ENCODE assay signal across 21 mouse cellular contexts in the genomic region with DNA sequence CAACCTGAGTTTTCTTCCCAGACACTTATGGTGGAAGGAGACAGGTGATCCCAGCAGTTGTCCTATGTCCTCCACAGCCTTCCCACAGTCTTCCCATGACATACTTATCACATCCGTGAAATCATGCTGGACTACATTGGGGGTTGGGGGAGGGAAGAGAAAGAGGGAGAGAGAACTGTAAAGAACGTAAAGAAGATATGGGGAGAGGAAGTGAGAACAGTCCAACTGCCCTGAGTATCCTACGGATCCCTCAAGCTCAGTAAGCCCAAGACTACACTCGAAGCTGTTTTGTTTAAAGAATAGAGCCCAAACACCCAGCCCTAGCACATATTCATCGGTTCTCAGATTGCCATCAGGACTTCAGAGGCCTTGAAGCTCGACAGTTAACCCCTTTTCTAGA. TPM values are rescaled to one million over a fixed set of nuclear protein-coding genes. Genes with fewer than 3 reads are reported as not detected.
A peak's percentile ranks its signal among the peaks of the same experiment; 100 is the strongest.
DNase-seq lines count a peak whose midpoint lies in the region; ATAC-seq and TF ChIP-seq lines count a peak whose summit lies in the region.
"Had no signal": no experiment of that assay in that cellular context is flagged by ENCODE, and none has a peak within 500 bp of the region (broad histone marks: within the 10 kb centered on the region; RNA-seq: fewer than 3 reads in every experiment).

No protein-coding gene starts in this region.

- in situ Hi-C loops in CH12.LX (cut with MboI; ENCODE audit: low pct_ligation_motif_present, low pct_unique_long_range_greater_than_20kb, low sequenced_read_pairs) = no loop called here

- TF ChIP-seq POLR2A in CH12.LX (IDR thresholded peaks at IDR 0.05; ENCODE audit: low read depth, low read length) = no peak
- TF ChIP-seq POLR2A in bone marrow macrophage, adult 2 months (IDR thresholded peaks at IDR 0.05; ENCODE audit: borderline replicate concordance, low read depth, low read length) = no peak

- H3K9me3 ChIP-seq in heart, postnatal 0 days (replicated peaks; ENCODE audit: control insufficient read depth, low read length) = no peaks in the 10 kb centered on the region
- no peaks in the 10 kb centered on the region for H3K9me3 ChIP-seq in CH12.LX (replicated peaks; ENCODE audit: low read length)
- H3K9me3 ChIP-seq: embryonic facial prominence, embryonic 10.5 days; heart, embryonic 13.5 days; hindbrain, embryonic 10.5 days had no signal

- DNase-seq in heart, postnatal 0 days (ENCODE audit: low spot score) = peak; percentile 3
- no peak for DNase-seq in heart, adult 9 months (ENCODE audit: low spot score in 2 of 2)
- DNase-seq in CH12.LX (ENCODE audit: extremely low read depth) = no peak
- no peak for DNase-seq in lung, postnatal 36 days
- no peak for DNase-seq in retina, embryonic 14.5 days (ENCODE audit: low spot score)
- DNase-seq: adrenal gland, postnatal 10 days; gastrocnemius, adult 2 months; gastrocnemius, postnatal 25 days had no signal

- H3K9ac ChIP-seq in heart, postnatal 0 days (replicated peaks; ENCODE audit: low read depth, low read length) = no peak overlapping the region
- H3K9ac ChIP-seq in CH12.LX (ENCODE audit: insufficient read depth, low read depth) = peak overlapping the region; percentile 59
- H3K9ac ChIP-seq: heart, embryonic 13.5 days; hindbrain, embryonic 14.5 days had no signal

- H3K36me3 ChIP-seq in heart, postnatal 0 days (replicated peaks; ENCODE audit: control insufficient read depth, insufficient read depth, low read length) = peaks cover 18% of the 10 kb centered on the region; the same call in 1 of the 2 replicates
- H3K36me3 ChIP-seq in CH12.LX (replicated peaks in 1 of 2; ENCODE audit: control insufficient read depth in 1 of 2, insufficient read depth in 1 of 2, low read length in 1 of 2) = peaks cover 15 to 27% of the 10 kb centered on the region in 2 experiments

- 65% methylated on average over 6 of the region's 6 CpGs for WGBS in heart, postnatal 0 days

- H3K27me3 ChIP-seq in heart, postnatal 0 days (ENCODE audit: control insufficient read depth, insufficient read depth, low read length) = no peaks in the 10 kb centered on the region
- no peaks in the 10 kb centered on the region for H3K27me3 ChIP-seq in CH12.LX (replicated peaks)
- H3K27me3 ChIP-seq: heart, embryonic 13.5 days had no signal

- H3K4me3 ChIP-seq in heart, postnatal 0 days (ENCODE audit: low read depth, low read length) = no peak overlapping the region
- H3K4me3 ChIP-seq in CH12.LX (replicated peaks in 1 of 3; ENCODE audit: low read depth in 2 of 3, low read length in 2 of 3, poor library complexity in 1 of 3) = no peak overlapping the region
- H3K4me3 ChIP-seq in bone marrow macrophage, adult 2 months (ENCODE audit: insufficient read depth, low read length) = no peak overlapping the region; the same call in 1 of the 2 replicates
- H3K4me3 ChIP-seq: embryonic facial prominence, embryonic 10.5 days; gastrocnemius, adult 2 months; heart, embryonic 13.5 days; hindbrain, embryonic 10.5 days had no signal

- no peak for TF ChIP-seq CTCF in heart, postnatal 0 days (IDR thresholded peaks at IDR 0.05; ENCODE audit: low read depth)
- TF ChIP-seq CTCF in CH12.LX (conservative IDR thresholded peaks at IDR 0.05 in 1 of 2, IDR thresholded peaks at IDR 0.05 in 1 of 2; ENCODE audit: low read depth in 2 of 2, low read length in 2 of 2) = no peak
- TF ChIP-seq CTCF in bone marrow macrophage, adult 2 months (IDR thresholded peaks at IDR 0.05; ENCODE audit: low read depth, low read length) = no peak

- H3K4me1 ChIP-seq in heart, postnatal 0 days (ENCODE audit: control insufficient read depth, insufficient read depth) = peaks cover 20% of the 10 kb centered on the region
- peaks cover 33 to 84% of the 10 kb centered on the region in 2 experiments for H3K4me1 ChIP-seq in CH12.LX (ENCODE audit: control insufficient read depth in 1 of 2, insufficient read depth in 2 of 2)
- peaks cover 50% of the 10 kb centered on the region for H3K4me1 ChIP-seq in bone marrow macrophage, adult 2 months (ENCODE audit: control insufficient read depth, insufficient read depth, low read length)
- H3K4me1 ChIP-seq: embryonic facial prominence, embryonic 10.5 days; hindbrain, embryonic 10.5 days had no signal

- no peak for ATAC-seq in heart, postnatal 0 days (ENCODE audit: insufficient read depth, low read depth)
- ATAC-seq in megakaryocyte progenitor cell, adult 5-6 weeks (replicated peaks; ENCODE audit: poor library complexity) = peak; percentile 27; the same call in 1 of the 2 replicates
- ATAC-seq: forebrain, embryonic 14.5 days; intestine, embryonic 16.5 days had no signal

- no peak overlapping the region for H3K4me2 ChIP-seq in heart, postnatal 0 days (ENCODE audit: low read depth, low read length)
- peak overlapping the region; percentile 62 for H3K4me2 ChIP-seq in CH12.LX (ENCODE audit: insufficient read depth, low read depth, poor library complexity, severe bottlenecking)
- H3K4me2 ChIP-seq: heart, embryonic 13.5 days; hindbrain, embryonic 14.5 days had no signal

- TF ChIP-seq RAD21 in CH12.LX (IDR thresholded peaks at IDR 0.05; ENCODE audit: low read depth, low read length) = no peak

- H3K27ac ChIP-seq in heart, postnatal 0 days (ENCODE audit: low read depth) = no peak overlapping the region
- peak overlapping the region; percentile 81 for H3K27ac ChIP-seq in CH12.LX (ENCODE audit: insufficient read depth, low read depth)
- H3K27ac ChIP-seq in bone marrow macrophage, adult 2 months (ENCODE audit: insufficient read depth, low read depth, low read length) = peak overlapping the region; percentile 22; the same call in 1 of the 2 replicates
- H3K27ac ChIP-seq: embryonic facial prominence, embryonic 10.5 days; heart, embryonic 13.5 days; hindbrain, embryonic 10.5 days; hindbrain, embryonic 14.5 days had no signal

- H3K79me2 ChIP-seq in CH12.LX (replicated peaks; ENCODE audit: control insufficient read depth, extremely low read depth, insufficient read depth, poor library complexity, severe bottlenecking) = peaks cover 83% of the 10 kb centered on the region

- dilution Hi-C loops in CH12.LX (cut with MboI; ENCODE audit: extremely low pct_ligation_motif_present, extremely low pct_unique_long_range_greater_than_20kb, low sequenced_read_pairs) = no loop called here

- TF ChIP-seq EP300 in heart, postnatal 0 days (IDR thresholded peaks at IDR 0.05; ENCODE audit: low read depth) = no peak
- no peak; the same call in 1 of the 2 replicates for TF ChIP-seq EP300 in CH12.LX (IDR thresholded peaks at IDR 0.05; ENCODE audit: low read length)

TF ChIP-seq in CH12.LX, 34 proteins besides CTCF, POLR2A, EP300 and RAD21 (continues in another document):
- no peak for TF ChIP-seq CHD2 (IDR thresholded peaks at IDR 0.05; ENCODE audit: low read length)

RNA-seq across cellular contexts. Expression of a gene that starts 12.7 kb away (rescaled TPM):
- 56.9 and 61.1 TPM in 2 replicates for total RNA-seq in heart, postnatal 0 days (2014; rRNA removed; ENCODE audit: low replicate concordance)
- 6.1 and 7.0 TPM in 2 replicates for polyA plus RNA-seq in heart, postnatal 0 days (2015; fragmentation: Nextera tagmentation; extraction: Ambion mirVana)
- 32.7 and 36.5 TPM in 2 replicates for total RNA-seq in CH12.LX (2012; rRNA removed)
- 25.1 and 26.2 TPM in 2 replicates for total RNA-seq in CH12.LX (2014; rRNA removed)
- 31.1 and 35.9 TPM in 2 replicates for polyA plus RNA-seq in CH12.LX (2012; ENCODE audit: insufficient read length, low read depth)
- polyA plus RNA-seq in bone marrow macrophage, adult 2 months (2012; ENCODE audit: insufficient read depth, insufficient read length, missing spikeins) = 63.3 and 82.6 TPM in 2 replicates
- 141 and 146 TPM in 2 replicates for total RNA-seq in megakaryocyte progenitor cell, adult 5-6 weeks (2015)
- 68.5 and 76.9 TPM in 2 replicates for total RNA-seq in megakaryocyte progenitor cell, adult 5-6 weeks (2017)

RNA-seq across cellular contexts. Expression of a gene that starts 30.6 kb away (rescaled TPM):
- total RNA-seq in heart, postnatal 0 days (2014; rRNA removed; ENCODE audit: low replicate concordance) = 3.5 and 3.9 TPM in 2 replicates
- polyA plus RNA-seq in heart, postnatal 0 days (2015; fragmentation: Nextera tagmentation; extraction: Ambion mirVana) = 13.5 and 14.2 TPM in 2 replicates
- 16.7 and 18.5 TPM in 2 replicates for total RNA-seq in CH12.LX (2012; rRNA removed)
- total RNA-seq in CH12.LX (2014; rRNA removed) = 9.1 and 10.2 TPM in 2 replicates
- 32.2 and 32.5 TPM in 2 replicates for polyA plus RNA-seq in CH12.LX (2012; ENCODE audit: insufficient read length, low read depth)
- 17.5 and 19.1 TPM in 2 replicates for polyA plus RNA-seq in bone marrow macrophage, adult 2 months (2012; ENCODE audit: insufficient read depth, insufficient read length, missing spikeins)
- 21.4 and 23.9 TPM in 2 replicates for total RNA-seq in megakaryocyte progenitor cell, adult 5-6 weeks (2015)
- total RNA-seq in megakaryocyte progenitor cell, adult 5-6 weeks (2017) = 15.4 and 18.5 TPM in 2 replicates

RNA-seq across cellular contexts. Expression of a gene that starts 30.7 kb away (rescaled TPM):
- total RNA-seq in heart, postnatal 0 days (2014; rRNA removed; ENCODE audit: low replicate concordance) = 14.5 and 38.1 TPM in 2 replicates
- polyA plus RNA-seq in heart, postnatal 0 days (2015; fragmentation: Nextera tagmentation; extraction: Ambion mirVana) = 14.5 and 14.9 TPM in 2 replicates
- 19.8 and 20.1 TPM in 2 replicates for total RNA-seq in CH12.LX (2012; rRNA removed)
- total RNA-seq in CH12.LX (2014; rRNA removed) = 31.6 and 31.9 TPM in 2 replicates
- 22.6 and 23.1 TPM in 2 replicates for polyA plus RNA-seq in CH12.LX (2012; ENCODE audit: insufficient read length, low read depth)
- 8.4 and 11.7 TPM in 2 replicates for polyA plus RNA-seq in bone marrow macrophage, adult 2 months (2012; ENCODE audit: insufficient read depth, insufficient read length, missing spikeins)
- 17.5 and 18.1 TPM in 2 replicates for total RNA-seq in megakaryocyte progenitor cell, adult 5-6 weeks (2015)
- total RNA-seq in megakaryocyte progenitor cell, adult 5-6 weeks (2017) = 17.9 and 20.7 TPM in 2 replicates

RNA-seq across cellular contexts. Expression of a gene that starts 30.7 kb away (rescaled TPM):
- 0.50 TPM in 1 of 2 replicates, not detected in the other for total RNA-seq in heart, postnatal 0 days (2014; rRNA removed; ENCODE audit: low replicate concordance)
- 0.37 TPM in 1 of 2 replicates, not detected in the other for polyA plus RNA-seq in heart, postnatal 0 days (2015; fragmentation: Nextera tagmentation; extraction: Ambion mirVana)
- total RNA-seq in CH12.LX (2012; rRNA removed) (3.1 and 4.3 TPM in 2 replicates), CH12.LX (2014; rRNA removed) (0.91 and 1.6 TPM in 2 replicates)
- not detected in 2 replicates for polyA plus RNA-seq in CH12.LX (2012; ENCODE audit: insufficient read length, low read depth)
- polyA plus RNA-seq in bone marrow macrophage, adult 2 months (2012; ENCODE audit: insufficient read depth, insufficient read length, missing spikeins) = not detected in 2 replicates
- total RNA-seq in megakaryocyte progenitor cell, adult 5-6 weeks (2015) = 0.64 TPM in 1 of 2 replicates, not detected in the other
- not detected in 2 replicates for total RNA-seq in megakaryocyte progenitor cell, adult 5-6 weeks (2017)
- total RNA-seq: adrenal gland, postnatal 4 days; heart, adult 8-10 months; heart, postnatal 25 days had no signal
- polyA plus RNA-seq: embryonic facial prominence, embryonic 10.5 days had no signal

RNA-seq across cellular contexts. Expression of a gene that starts 39.5 kb away (rescaled TPM):
- total RNA-seq in heart, postnatal 0 days (2014; rRNA removed; ENCODE audit: low replicate concordance) = not detected in 2 replicates
- not detected in 2 replicates for polyA plus RNA-seq in heart, postnatal 0 days (2015; fragmentation: Nextera tagmentation; extraction: Ambion mirVana)
- total RNA-seq in CH12.LX (2012; rRNA removed) (not detected in 2 replicates), CH12.LX (2014; rRNA removed) (not detected in 2 replicates)
- not detected in 2 replicates for polyA plus RNA-seq in CH12.LX (2012; ENCODE audit: insufficient read length, low read depth)
- not detected in 2 replicates for polyA plus RNA-seq in bone marrow macrophage, adult 2 months (2012; ENCODE audit: insufficient read depth, insufficient read length, missing spikeins)
- not detected in 2 replicates for total RNA-seq in megakaryocyte progenitor cell, adult 5-6 weeks (2015)
- total RNA-seq in megakaryocyte progenitor cell, adult 5-6 weeks (2017) = not detected in 2 replicates
- total RNA-seq: adrenal gland, postnatal 10 days; adrenal gland, postnatal 4 days; gastrocnemius, adult 2 months; gastrocnemius, postnatal 25 days; heart, adult 8-10 months; heart, postnatal 25 days; MEL had no signal
- polyA plus RNA-seq: embryonic facial prominence, embryonic 10.5 days; embryonic facial prominence, embryonic 14.5 days; forebrain, embryonic 14.5 days; heart, embryonic 13.5 days; hindbrain, embryonic 10.5 days; hindbrain, embryonic 14.5 days; intestine, embryonic 16.5 days had no signal
